In genomic region chr8:13648377-13649153, GRCm38 (mm10) we compare ENCODE assay signal across 8 mouse cellular contexts. TPM values are rescaled to one million over a fixed set of nuclear protein-coding genes. Genes with fewer than 3 reads are reported as not detected.
DNase-seq lines count a peak whose midpoint lies in the region; ATAC-seq and TF ChIP-seq lines count a peak whose summit lies in the region.

No protein-coding gene starts in this region.

- ATAC-seq in forebrain, postnatal 0 days = peak; percentile 86
- peak; percentile 10; the same call in 1 of the 2 replicates for ATAC-seq in limb, embryonic 12.5 days (ENCODE audit: insufficient number of reproducible peaks, insufficient read depth, low FRiP score, low TSS enrichment, low read depth)

- 0 out of 2 replicates have a peak overlapping the region, but pooled peaks have one; percentile 6 for H3K9ac ChIP-seq in forebrain, postnatal 0 days
- H3K9ac ChIP-seq in limb, embryonic 12.5 days (replicated peaks) = no peak overlapping the region

- H3K27ac ChIP-seq in forebrain, postnatal 0 days (ENCODE audit: low read depth, low read length) = peak overlapping the region; percentile 66
- peak overlapping the region; percentile 3; the same call in 1 of the 2 replicates for H3K27ac ChIP-seq in limb, embryonic 12.5 days

- H3K9me3 ChIP-seq in forebrain, postnatal 0 days (ENCODE audit: low read length) = no peaks in the 10 kb centered on the region
- H3K9me3 ChIP-seq in limb, embryonic 12.5 days = no peaks in the 10 kb centered on the region

- TF ChIP-seq CTCF in forebrain, postnatal 0 days (IDR thresholded peaks at IDR 0.05; ENCODE audit: low read depth) = no peak

- H3K36me3 ChIP-seq in forebrain, postnatal 0 days (ENCODE audit: insufficient read depth) = no peaks in the 10 kb centered on the region
- no peaks in the 10 kb centered on the region for H3K36me3 ChIP-seq in limb, embryonic 12.5 days

- peaks cover 23% of the 10 kb centered on the region for H3K4me1 ChIP-seq in forebrain, postnatal 0 days (ENCODE audit: insufficient read depth)
- H3K4me1 ChIP-seq in limb, embryonic 12.5 days (replicated peaks) = peaks cover 29% of the 10 kb centered on the region

- no peak overlapping the region for H3K4me3 ChIP-seq in forebrain, postnatal 0 days (ENCODE audit: low read depth, low read length)
- H3K4me3 ChIP-seq in limb, embryonic 12.5 days (replicated peaks) = no peak overlapping the region

- no peaks in the 10 kb centered on the region for H3K27me3 ChIP-seq in forebrain, postnatal 0 days (ENCODE audit: insufficient read depth, low read length)
- no peaks in the 10 kb centered on the region for H3K27me3 ChIP-seq in limb, embryonic 12.5 days

- DNase-seq in heart, adult 9 months (ENCODE audit: low spot score in 2 of 2) = peak; percentile 51 to 63
- no peak for DNase-seq in heart, postnatal 14 days
- peak; percentile 47 for DNase-seq in adrenal gland, postnatal 14 days
- DNase-seq in forebrain, postnatal 0 days = peak; percentile 47
- DNase-seq in naive thymus-derived CD4-positive, alpha-beta T cell, adult 2 months (ENCODE audit: low read depth) = peak; percentile 32
- no peak for DNase-seq in thymus, adult 18-20 months
- DNase-seq in cerebellum, adult 11 months = no peak

- WGBS in forebrain, postnatal 0 days = 14% methylated on average over 7 of the region's 7 CpGs
- WGBS in limb, embryonic 12.5 days = 30% methylated on average over 7 of the region's 7 CpGs

- intact Hi-C loops in heart, postnatal 14 days (cut with DNase I) = no loop called here

- no peak overlapping the region for H3K4me2 ChIP-seq in forebrain, postnatal 0 days (ENCODE audit: low read depth)
- no peak overlapping the region for H3K4me2 ChIP-seq in limb, embryonic 12.5 days

RNA-seq across cellular contexts. Expression of gene Rasa3, which starts 28.8 kb away (rescaled TPM):
- 10 to 100 TPM; 22.2 to 22.6 TPM for total RNA-seq in heart, postnatal 14 days (2021)
- total RNA-seq in adrenal gland, postnatal 14 days (2021) = 29.4 and 39.3 TPM in 2 replicates
- total RNA-seq in forebrain, postnatal 0 days (2014; rRNA removed) = 49.7 and 51.3 TPM in 2 replicates
- 16.6 and 24.3 TPM in 2 replicates for polyA plus RNA-seq in forebrain, postnatal 0 days (2015; fragmentation: Nextera tagmentation; extraction: Ambion mirVana)
- polyA plus RNA-seq in limb, embryonic 12.5 days (2016; fragmentation: Nextera tagmentation; extraction: Ambion mirVana) = 20.2 and 24.9 TPM in 2 replicates

RNA-seq across cellular contexts. Expression of gene Cfap97d2, which starts 57.1 kb away (rescaled TPM):
- not detected for total RNA-seq in heart, postnatal 14 days (2021)
- total RNA-seq in adrenal gland, postnatal 14 days (2021) = not detected in 2 replicates
- total RNA-seq in forebrain, postnatal 0 days (2014; rRNA removed) = 0.77 and 1.6 TPM in 2 replicates
- 0.73 and 1.7 TPM in 2 replicates for polyA plus RNA-seq in forebrain, postnatal 0 days (2015; fragmentation: Nextera tagmentation; extraction: Ambion mirVana)
- 0.06 and 0.14 TPM in 2 replicates for polyA plus RNA-seq in limb, embryonic 12.5 days (2016; fragmentation: Nextera tagmentation; extraction: Ambion mirVana)

Comparison
In these comparisons a context has a peak if more than half of its experiments do, and no peak if none do; other contexts are left out.
1. DNase-seq: peak in heart, adult 9 months (2 of 2), adrenal gland, postnatal 14 days (single experiment), forebrain, postnatal 0 days (single experiment) and naive thymus-derived CD4-positive, alpha-beta T cell, adult 2 months (single experiment); none in heart, postnatal 14 days (0 of 2), thymus, adult 18-20 months (0 of 2) and cerebellum, adult 11 months (single experiment).